Mouse (Mus musculus) ES-Bruce4 (cell line): Measurements from ENCODE around the gene A930009A15Rik. TPM values are rescaled to one million over a fixed set of nuclear protein-coding genes. Genes with fewer than 3 reads are reported as not detected.

Experiments used
- H3K27ac ChIP-seq: 2 replicates; pipeline ENCODE4 v1.5.1; 2012; ENCODE audit warnings: low read length, inconsistent platforms; ENCODE audit not compliant: insufficient read depth
- H3K27me3 ChIP-seq: 2 replicates; pipeline ENCODE4 v1.6.1; 2012; ENCODE audit warnings: mild to moderate bottlenecking, low read length, inconsistent platforms; ENCODE audit not compliant: control insufficient read depth, poor library complexity, insufficient read depth, severe bottlenecking
- H3K36me3 ChIP-seq: 2 replicates; pipeline ENCODE4 v1.6.1; 2012; ENCODE audit warnings: inconsistent platforms, mild to moderate bottlenecking, low read length, moderate library complexity; ENCODE audit not compliant: control insufficient read depth, poor library complexity, insufficient read depth, severe bottlenecking
- H3K4me1 ChIP-seq: one replicate; pipeline ENCODE4 v1.8.1; 2011; ENCODE audit warnings: low read length; ENCODE audit not compliant: control insufficient read depth, insufficient read depth
- H3K4me3 ChIP-seq: 2 replicates; pipeline ENCODE4 v1.5.1; 2011; ENCODE audit warnings: low read depth, mild to moderate bottlenecking, low read length
- H3K9ac ChIP-seq: 2 replicates; pipeline ENCODE4 v1.6.1; 2012; ENCODE audit warnings: low read depth, mild to moderate bottlenecking, inconsistent platforms; ENCODE audit not compliant: poor library complexity, severe bottlenecking
- H3K9me3 ChIP-seq: replicated peaks from 2 replicates; pipeline ENCODE4 v1.6.1; 2012; ENCODE audit warnings: mild to moderate bottlenecking, low read length, inconsistent platforms; ENCODE audit not compliant: control insufficient read depth, poor library complexity, insufficient read depth, severe bottlenecking
- CTCF ChIP-seq: IDR thresholded peaks from one replicate; pipeline ENCODE4 v1.8.1; 2011; ENCODE audit warnings: low read depth, low read length
- EP300 ChIP-seq: IDR thresholded peaks from 2 replicates; pipeline ENCODE4 v1.6.1; 2011; ENCODE audit warnings: low read depth, low read length; ENCODE audit not compliant: insufficient read depth
- POLR2A ChIP-seq: IDR thresholded peaks from one replicate; pipeline ENCODE4 v1.8.1; 2011; ENCODE audit warnings: low read length; ENCODE audit not compliant: insufficient read depth
- polyA plus RNA-seq: library from polyadenylated mRNA; stranded (reverse); fragments of >200 nt; gene quantifications from 2 replicates; pipeline ENCODE4 v1.2.4, GENCODE M21; 2011; ENCODE audit warnings: low read depth; ENCODE audit not compliant: missing spikeins, insufficient read depth, insufficient read length

Gene A930009A15Rik
- polyA plus RNA-seq, 1 experiment: not detected

- no peak overlapping the region for H3K27ac ChIP-seq
- H3K4me3 ChIP-seq: no peak overlapping the region
- no peaks in the 10 kb centered on the region for H3K9me3 ChIP-seq
- H3K36me3 ChIP-seq: no peaks in the 10 kb centered on the region
- H3K4me1 ChIP-seq: no peaks in the 10 kb centered on the region
- H3K27me3 ChIP-seq: peaks cover 17% of the 10 kb centered on the region
- TF ChIP-seq POLR2A (no peak), EP300 (no peak), CTCF (no peak)
- no peak overlapping the region for H3K9ac ChIP-seq
Measured at GRCm38 (mm10) chr10:115585491-115586245, 15.9 kb downstream of the A930009A15Rik start.

- H3K27ac ChIP-seq: no peak overlapping the region
- no peaks in the 10 kb centered on the region for H3K36me3 ChIP-seq
- no peak overlapping the region for H3K9ac ChIP-seq
- H3K4me3 ChIP-seq: peak overlapping the region; percentile 62
- H3K9me3 ChIP-seq: no peaks in the 10 kb centered on the region
- TF ChIP-seq POLR2A (no peak), EP300 (no peak), CTCF (no peak)
- no peaks in the 10 kb centered on the region for H3K4me1 ChIP-seq
- H3K27me3 ChIP-seq: peaks cover 17% of the 10 kb centered on the region
Measured at GRCm38 (mm10) chr10:115586246-115587231, 16.8 kb downstream of the A930009A15Rik start.

- H3K27ac ChIP-seq: no peak within 1 kb of the TSS
- no peak within 1 kb of the TSS for H3K9ac ChIP-seq
- peaks cover 17% of the 10 kb centered on the region for H3K27me3 ChIP-seq
- H3K36me3 ChIP-seq: no peaks in the 10 kb centered on the region
- peak within 1 kb of the TSS; percentile 67 for H3K4me3 ChIP-seq
- no peaks in the 10 kb centered on the region for H3K9me3 ChIP-seq
- TF ChIP-seq EP300 (no peak), CTCF (peak; percentile 18)
- no peaks in the 10 kb centered on the region for H3K4me1 ChIP-seq
Measured at GRCm38 (mm10) chr10:115587301-115587969, 17.6 kb downstream of the A930009A15Rik start, which contains the start of gene Lgr5. Lgr5 (minus strand) TSS chr10:115587780.

GRCm38 (mm10) chr10:115587979-115588378 lies 18.2 kb downstream of the A930009A15Rik start:
- TF ChIP-seq POLR2A (no peak), EP300 (no peak), CTCF (no peak)
- H3K27ac ChIP-seq: no peak overlapping the region
- no peaks in the 10 kb centered on the region for H3K36me3 ChIP-seq
- H3K4me3 ChIP-seq: peak overlapping the region; percentile 67
- H3K9me3 ChIP-seq: no peaks in the 10 kb centered on the region
- H3K27me3 ChIP-seq: peaks cover 17% of the 10 kb centered on the region
- no peak overlapping the region for H3K9ac ChIP-seq
- H3K4me1 ChIP-seq: no peaks in the 10 kb centered on the region

- Histone ChIP-seq H3K9me3 (no peaks in the 10 kb centered on the region), H3K36me3 (no peaks in the 10 kb centered on the region), H3K27me3 (peaks cover 10% of the 10 kb centered on the region)
Measured at GRCm38 (mm10) chr10:115593221-115593620, 23.4 kb downstream of the A930009A15Rik start.

More at GRCm38 (mm10) chr10:115593221-115593620, 23.4 kb downstream of the A930009A15Rik start:
- Histone ChIP-seq H3K27ac (no peak overlapping the region), H3K4me3 (no peak overlapping the region), H3K4me1 (no peaks in the 10 kb centered on the region), H3K9ac (no peak overlapping the region)
- TF ChIP-seq POLR2A (no peak), EP300 (no peak), CTCF (no peak)
